Mouse (Mus musculus): ENCODE data around the gene Sort1. TPM values are rescaled to one million over a fixed set of nuclear protein-coding genes. Genes with fewer than 3 reads are reported as not detected.

Sort1 gene
- polyA plus RNA-seq, 1 experiment: 6.0 TPM

- Histone ChIP-seq H3K27me3 (ENCODE audit: control insufficient read depth, insufficient read depth, insufficient read length) (peaks cover 58% of the 10 kb centered on the region), H3K4me2 (ENCODE audit: low read depth) (no peak overlapping the region), H3K4me3 (no peak overlapping the region), H3ac (ENCODE audit: control insufficient read depth, insufficient read length) (no peak overlapping the region), H3K79me2 (ENCODE audit: control insufficient read depth, insufficient read depth) (no peaks in the 10 kb centered on the region), H3K36me3 (ENCODE audit: control insufficient read depth, insufficient read depth) (no peaks in the 10 kb centered on the region)
- TF ChIP-seq TCF12 (IDR thresholded peaks at IDR 0.05; ENCODE audit: insufficient read depth, poor library complexity, severe bottlenecking) (no peak), USF1 (IDR thresholded peaks at IDR 0.05; ENCODE audit: low read depth) (no peak), POLR2A (IDR thresholded peaks at IDR 0.05; ENCODE audit: insufficient read length, low read depth) (no peak)
These were observed 108.4 kb downstream of the Sort1 start for GRCm38 (mm10) chr3:108392299-108392698.

- H3K36me3 ChIP-seq (ENCODE audit: control insufficient read depth, insufficient read depth): no peaks in the 10 kb centered on the region
These were observed 108.9 kb downstream of the Sort1 start for GRCm38 (mm10) chr3:108392793-108393192.

GRCm38 (mm10) chr3:108398281-108398680 is 114.4 kb downstream of the Sort1 start:
- Histone ChIP-seq H3K4me2 (ENCODE audit: low read depth) (no peak overlapping the region), H3K79me2 (ENCODE audit: control insufficient read depth, insufficient read depth) (no peaks in the 10 kb centered on the region), H3K4me3 (no peak overlapping the region), H3K36me3 (ENCODE audit: control insufficient read depth, insufficient read depth) (no peaks in the 10 kb centered on the region), H3ac (ENCODE audit: control insufficient read depth, insufficient read length) (no peak overlapping the region), H3K27me3 (ENCODE audit: control insufficient read depth, insufficient read depth, insufficient read length) (peaks cover 96% of the 10 kb centered on the region)
- no peak for TF ChIP-seq TCF3 (IDR thresholded peaks at IDR 0.05; ENCODE audit: insufficient read length, low read depth)
- no peak for TF ChIP-seq MYOD1 (IDR thresholded peaks at IDR 0.05; ENCODE audit: control insufficient read depth in 1 of 3, insufficient read length in 2 of 3, low read depth in 2 of 3)
- no peak for TF ChIP-seq POLR2A (IDR thresholded peaks at IDR 0.05; ENCODE audit: insufficient read length, low read depth)
- TF ChIP-seq TCF12 (IDR thresholded peaks at IDR 0.05; ENCODE audit: insufficient read depth, poor library complexity, severe bottlenecking): no peak

More at GRCm38 (mm10) chr3:108392793-108393192, 108.9 kb downstream of the Sort1 start:
- H3K27me3 ChIP-seq (ENCODE audit: control insufficient read depth, insufficient read depth, insufficient read length): peaks cover 63% of the 10 kb centered on the region
- H3K4me2 ChIP-seq (ENCODE audit: low read depth): no peak overlapping the region
- no peak overlapping the region for H3K4me3 ChIP-seq
- TF ChIP-seq REST (IDR thresholded peaks at IDR 0.05; ENCODE audit: insufficient read depth, insufficient read length) (no peak), TCF12 (IDR thresholded peaks at IDR 0.05; ENCODE audit: insufficient read depth, poor library complexity, severe bottlenecking) (no peak)
- H3K79me2 ChIP-seq (ENCODE audit: control insufficient read depth, insufficient read depth): no peaks in the 10 kb centered on the region
- H3ac ChIP-seq (ENCODE audit: control insufficient read depth, insufficient read length): no peak overlapping the region

- H3K36me3 ChIP-seq (ENCODE audit: control insufficient read depth, insufficient read depth): no peaks in the 10 kb centered on the region
- no peak overlapping the region for H3K4me3 ChIP-seq
- no peak for TF ChIP-seq MYOG (IDR thresholded peaks at IDR 0.05; ENCODE audit: control insufficient read depth in 1 of 3, insufficient read depth in 1 of 3, insufficient read length in 2 of 3, low read depth in 2 of 3)
- H3K4me2 ChIP-seq (ENCODE audit: low read depth): no peak overlapping the region
- H3K27me3 ChIP-seq (ENCODE audit: control insufficient read depth, insufficient read depth, insufficient read length): peaks cover 92% of the 10 kb centered on the region
- H3ac ChIP-seq (ENCODE audit: control insufficient read depth, insufficient read length): no peak overlapping the region
- no peaks in the 10 kb centered on the region for H3K79me2 ChIP-seq (ENCODE audit: control insufficient read depth, insufficient read depth)
These were observed 116.6 kb downstream of the Sort1 start for GRCm38 (mm10) chr3:108400442-108400841.

- TF ChIP-seq POLR2AphosphoS2 (IDR thresholded peaks at IDR 0.05; ENCODE audit: insufficient read length, low read depth) (no peak), SRF (IDR thresholded peaks at IDR 0.05; ENCODE audit: control insufficient read depth, insufficient read length, low read depth) (no peak), MYOD1 (IDR thresholded peaks at IDR 0.05; ENCODE audit: control insufficient read depth in 1 of 3, insufficient read length in 2 of 3, low read depth in 2 of 3) (peak in 1 of 3 experiments; percentile 72), MYOG (IDR thresholded peaks at IDR 0.05; ENCODE audit: control insufficient read depth in 1 of 3, insufficient read depth in 1 of 3, insufficient read length in 2 of 3, low read depth in 2 of 3) (peak in 2 of 3 experiments; percentile 57 to 63), CEBPB (IDR thresholded peaks at IDR 0.05; ENCODE audit: insufficient read depth, poor library complexity, severe bottlenecking) (no peak), E2F4 (IDR thresholded peaks at IDR 0.05; ENCODE audit: insufficient read depth) (no peak), USF1 (IDR thresholded peaks at IDR 0.05; ENCODE audit: low read depth) (peak; percentile 65), REST (IDR thresholded peaks at IDR 0.05; ENCODE audit: insufficient read depth, insufficient read length) (no peak), MAX (IDR thresholded peaks at IDR 0.05; ENCODE audit: low read depth) (no peak), POLR2A (IDR thresholded peaks at IDR 0.05; ENCODE audit: insufficient read length, low read depth) (no peak), TCF3 (IDR thresholded peaks at IDR 0.05; ENCODE audit: insufficient read length, low read depth) (no peak), TCF12 (IDR thresholded peaks at IDR 0.05; ENCODE audit: insufficient read depth, poor library complexity, severe bottlenecking) (no peak)
- Histone ChIP-seq H3ac (ENCODE audit: control insufficient read depth, insufficient read length) (no peak overlapping the region), H3K4me2 (ENCODE audit: low read depth) (no peak overlapping the region), H3K27me3 (ENCODE audit: control insufficient read depth, insufficient read depth, insufficient read length) (peaks cover 92% of the 10 kb centered on the region), H3K4me3 (no peak overlapping the region), H3K36me3 (ENCODE audit: control insufficient read depth, insufficient read depth) (no peaks in the 10 kb centered on the region), H3K79me2 (ENCODE audit: control insufficient read depth, insufficient read depth) (no peaks in the 10 kb centered on the region)
These were observed 118.0 kb downstream of the Sort1 start for GRCm38 (mm10) chr3:108401692-108402527.

GRCm38 (mm10) chr3:108402528-108402920 is 118.6 kb downstream of the Sort1 start:
- Histone ChIP-seq H3K79me2 (ENCODE audit: control insufficient read depth, insufficient read depth) (no peaks in the 10 kb centered on the region), H3ac (ENCODE audit: control insufficient read depth, insufficient read length) (no peak overlapping the region), H3K4me2 (ENCODE audit: low read depth) (no peak overlapping the region), H3K4me3 (no peak overlapping the region), H3K36me3 (ENCODE audit: control insufficient read depth, insufficient read depth) (no peaks in the 10 kb centered on the region), H3K27me3 (ENCODE audit: control insufficient read depth, insufficient read depth, insufficient read length) (peaks cover 91% of the 10 kb centered on the region)
- TF ChIP-seq MAX (IDR thresholded peaks at IDR 0.05; ENCODE audit: low read depth) (no peak), MYOG (IDR thresholded peaks at IDR 0.05; ENCODE audit: control insufficient read depth in 1 of 3, insufficient read depth in 1 of 3, insufficient read length in 2 of 3, low read depth in 2 of 3) (no peak), REST (IDR thresholded peaks at IDR 0.05; ENCODE audit: insufficient read depth, insufficient read length) (no peak), USF1 (IDR thresholded peaks at IDR 0.05; ENCODE audit: low read depth) (no peak), MYOD1 (IDR thresholded peaks at IDR 0.05; ENCODE audit: control insufficient read depth in 1 of 3, insufficient read length in 2 of 3, low read depth in 2 of 3) (no peak), TCF3 (IDR thresholded peaks at IDR 0.05; ENCODE audit: insufficient read length, low read depth) (no peak), SRF (IDR thresholded peaks at IDR 0.05; ENCODE audit: control insufficient read depth, insufficient read length, low read depth) (no peak), POLR2AphosphoS2 (IDR thresholded peaks at IDR 0.05; ENCODE audit: insufficient read length, low read depth) (no peak), E2F4 (IDR thresholded peaks at IDR 0.05; ENCODE audit: insufficient read depth) (no peak), POLR2A (IDR thresholded peaks at IDR 0.05; ENCODE audit: insufficient read length, low read depth) (no peak), TCF12 (IDR thresholded peaks at IDR 0.05; ENCODE audit: insufficient read depth, poor library complexity, severe bottlenecking) (no peak), CEBPB (IDR thresholded peaks at IDR 0.05; ENCODE audit: insufficient read depth, poor library complexity, severe bottlenecking) (no peak)

Data from myocyte (in vitro differentiated cells).